ENCODE assay signal across 8 mouse cellular contexts in the genomic region with DNA sequence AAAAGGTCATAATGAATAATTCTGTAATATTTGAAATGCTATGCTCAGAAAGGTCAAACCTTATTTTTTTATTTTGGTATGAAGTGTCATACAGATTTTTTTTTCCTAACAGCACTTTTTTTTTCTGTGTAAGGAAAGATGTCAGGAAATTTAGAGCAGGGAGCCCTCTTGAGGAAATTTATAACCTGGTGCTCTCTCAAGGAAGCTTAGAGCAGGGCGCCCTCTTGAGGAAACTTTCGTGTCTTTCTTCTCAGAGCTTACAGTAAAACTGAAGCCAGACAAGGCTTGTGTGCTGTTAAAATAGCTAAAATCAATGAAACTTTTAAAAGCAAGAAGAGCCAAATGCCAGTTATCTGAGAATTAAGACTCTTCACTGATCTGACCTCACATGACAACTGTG.
A peak's percentile ranks its signal among the peaks of the same experiment; 100 is the strongest.
DNase-seq lines count a peak whose midpoint lies in the region; TF ChIP-seq lines count a peak whose summit lies in the region.
"Had no signal": no experiment of that assay in that cellular context is flagged by ENCODE, and none has a peak within 500 bp of the region (broad histone marks: within the 10 kb centered on the region; RNA-seq: fewer than 3 reads in every experiment).

No protein-coding gene starts in this region.

- in situ Hi-C loops in CH12.LX (cut with MboI; ENCODE audit: low pct_ligation_motif_present, low pct_unique_long_range_greater_than_20kb, low sequenced_read_pairs) = loop anchor here (10.0 to 25.0 kb wide), 4 partner anchors 66 to 346 kb away; a partner anchor contains a TSS

- H3K9ac ChIP-seq in CH12.LX (ENCODE audit: insufficient read depth, low read depth) = no peak overlapping the region
- H3K9ac ChIP-seq: heart, embryonic 13.5 days had no signal

- peak; percentile 70 for DNase-seq in CH12.LX (ENCODE audit: extremely low read depth)
- peak; percentile 59 to 64 for DNase-seq in adrenal gland, adult 18-20 months (ENCODE audit: low spot score in 2 of 2)
- peak; percentile 93 for DNase-seq in embryo, embryonic 10.5 days (ENCODE audit: low spot score)
- DNase-seq in gonadal fat pad, adult 2 months (ENCODE audit: low read depth) = peak; percentile 20
- DNase-seq in layer of hippocampus, postnatal 10 days (ENCODE audit: low spot score in 2 of 2) = peak; percentile 83 to 87
- peak; percentile 69 for DNase-seq in mesoderm, embryonic 11.5 days (ENCODE audit: low read depth, low spot score)
- peak; percentile 15 to 44 for DNase-seq in spleen, postnatal 14 days (ENCODE audit: low spot score in 2 of 2)

- TF ChIP-seq RAD21 in CH12.LX (IDR thresholded peaks at IDR 0.05; ENCODE audit: low read depth, low read length) = peak; percentile 95

- H3K4me1 ChIP-seq in CH12.LX (ENCODE audit: control insufficient read depth in 1 of 2, insufficient read depth in 2 of 2) = no peaks in the 10 kb centered on the region
- H3K4me1 ChIP-seq: heart, embryonic 13.5 days had no signal

- no peak for TF ChIP-seq POLR2A in CH12.LX (IDR thresholded peaks at IDR 0.05; ENCODE audit: low read depth, low read length)

- no peak overlapping the region for H3K4me3 ChIP-seq in CH12.LX (replicated peaks in 1 of 3; ENCODE audit: low read depth in 2 of 3, low read length in 2 of 3, poor library complexity in 1 of 3)
- H3K4me3 ChIP-seq: heart, embryonic 13.5 days had no signal

- dilution Hi-C loops in CH12.LX (cut with MboI; ENCODE audit: extremely low pct_ligation_motif_present, extremely low pct_unique_long_range_greater_than_20kb, low sequenced_read_pairs) = no loop called here

- no peaks in the 10 kb centered on the region for H3K79me2 ChIP-seq in CH12.LX (replicated peaks; ENCODE audit: control insufficient read depth, extremely low read depth, insufficient read depth, poor library complexity, severe bottlenecking)

- no peak overlapping the region for H3K27ac ChIP-seq in CH12.LX (ENCODE audit: insufficient read depth, low read depth)
- H3K27ac ChIP-seq: heart, embryonic 13.5 days had no signal

- H3K9me3 ChIP-seq in CH12.LX (replicated peaks; ENCODE audit: low read length) = peaks cover 8% of the 10 kb centered on the region
- H3K9me3 ChIP-seq: heart, embryonic 13.5 days had no signal

- H3K27me3 ChIP-seq in CH12.LX (replicated peaks) = no peaks in the 10 kb centered on the region
- H3K27me3 ChIP-seq: heart, embryonic 13.5 days had no signal

- peak; percentile 13 to 99; a peak in 3 of 4 replicates for TF ChIP-seq CTCF in CH12.LX (conservative IDR thresholded peaks at IDR 0.05 in 1 of 2, IDR thresholded peaks at IDR 0.05 in 1 of 2; ENCODE audit: low read depth in 2 of 2, low read length in 2 of 2)

- no peak overlapping the region for H3K4me2 ChIP-seq in CH12.LX (ENCODE audit: insufficient read depth, low read depth, poor library complexity, severe bottlenecking)
- H3K4me2 ChIP-seq: heart, embryonic 13.5 days had no signal

- no peak for TF ChIP-seq EP300 in CH12.LX (IDR thresholded peaks at IDR 0.05; ENCODE audit: low read length)

- H3K36me3 ChIP-seq in CH12.LX (replicated peaks in 1 of 2; ENCODE audit: control insufficient read depth in 1 of 2, insufficient read depth in 1 of 2, low read length in 1 of 2) = peaks cover 5 to 15% of the 10 kb centered on the region in 2 experiments
- H3K36me3 ChIP-seq: heart, embryonic 13.5 days had no signal

TF ChIP-seq in CH12.LX, 34 proteins besides CTCF, POLR2A, EP300 and RAD21:
- TF ChIP-seq ZC3H11A (IDR thresholded peaks at IDR 0.05; ENCODE audit: low read depth, low read length) (peak; percentile 90), MAX (IDR thresholded peaks at IDR 0.05; ENCODE audit: low read length) (no peak), NELFE (IDR thresholded peaks at IDR 0.05; ENCODE audit: low read depth, low read length) (peak; percentile 34; the same call in 1 of the 2 replicates), ZNF384 (IDR thresholded peaks at IDR 0.05; ENCODE audit: low read depth, low read length) (peak; percentile 94), MEF2A (IDR thresholded peaks at IDR 0.05; ENCODE audit: borderline replicate concordance, low read depth, low read length) (no peak), E2F4 (IDR thresholded peaks at IDR 0.05; ENCODE audit: insufficient replicate concordance, low read depth, low read length) (no peak), SMC3 (IDR thresholded peaks at IDR 0.05; ENCODE audit: low read depth, low read length) (peak; percentile 86)

Comparison
In these comparisons a context has a peak if more than half of its experiments do, and no peak if none do; other contexts are left out.
1. DNase-seq: peak in every context shown above with its lines; median percentile 93 in embryo, embryonic 10.5 days; 85 in layer of hippocampus, postnatal 10 days; 70 in CH12.LX; 69 in mesoderm, embryonic 11.5 days; 62 in adrenal gland, adult 18-20 months; 30 in spleen, postnatal 14 days; 20 in gonadal fat pad, adult 2 months.